Mouse (Mus musculus) liver, adult 2 months (tissue): ENCODE measurements around the gene Dnah5. TPM values are rescaled to one million over a fixed set of nuclear protein-coding genes. Genes with fewer than 3 reads are reported as not detected.
A peak's percentile ranks its signal among the peaks of the same experiment; 100 is the strongest.
"Not testable (repeated sequence)": the region's sequence is repeated elsewhere in the genome, so short reads cannot be mapped to it uniquely, and the experiment has no call there.

Source experiments
- DNase-seq: peaks from one replicate; pipeline ENCODE4 v3.0.0-alpha.2; 2011; ENCODE audit warnings: low read depth, low spot score; ENCODE audit errors: extremely low read depth
- H3K27ac ChIP-seq: fragments of 200-500 bp; replicated peaks from 2 replicates; pipeline ENCODE4 v1.5.1; 2012; ENCODE audit warnings: low read depth, mild to moderate bottlenecking, control low read depth, inconsistent platforms, low read length; ENCODE audit not compliant: insufficient read depth
- H3K27me3 ChIP-seq: fragments of 200-500 bp; 2 replicates; pipeline ENCODE4 v1.6.1; 2012; ENCODE audit warnings: mild to moderate bottlenecking, moderate library complexity, low read length, inconsistent platforms; ENCODE audit not compliant: control insufficient read depth, insufficient read depth
- H3K36me3 ChIP-seq: fragments of 200-500 bp; 2 replicates; pipeline ENCODE4 v1.6.1; 2012; ENCODE audit warnings: low read length, inconsistent platforms; ENCODE audit not compliant: control insufficient read depth, insufficient read depth
- H3K4me1 ChIP-seq: fragments of 200-500 bp; 2 replicates; pipeline ENCODE4 v1.6.1; 2011; ENCODE audit warnings: low read length; ENCODE audit not compliant: control insufficient read depth, insufficient read depth
- H3K4me3 ChIP-seq: fragments of 200-500 bp; 2 replicates; pipeline ENCODE4 v1.5.1; 2011; ENCODE audit warnings: low read depth, mild to moderate bottlenecking, control low read depth, low read length, moderate library complexity; ENCODE audit not compliant: insufficient read depth
- H3K79me2 ChIP-seq: fragments of 200-500 bp; 2 replicates; pipeline ENCODE4 v1.6.1; 2012; ENCODE audit warnings: inconsistent platforms, mild to moderate bottlenecking, low read length, moderate library complexity; ENCODE audit not compliant: control insufficient read depth, insufficient read depth
- H3K9ac ChIP-seq: fragments of 200-500 bp; 2 replicates; pipeline ENCODE4 v1.6.1; 2012; ENCODE audit warnings: low read depth, mild to moderate bottlenecking, control low read depth, inconsistent platforms, low read length
- CTCF ChIP-seq: fragments of 200-500 bp; IDR thresholded peaks from 2 replicates; pipeline ENCODE4 v1.5.1; 2011; ENCODE audit warnings: low read depth, low read length, control low read depth
- POLR2A ChIP-seq: fragments of 200-500 bp; IDR thresholded peaks from 2 replicates; pipeline ENCODE4 v1.6.1; 2011; ENCODE audit warnings: low read length, control low read depth; ENCODE audit not compliant: insufficient read depth; ENCODE audit errors: extremely low read depth
- WGBS: fragments of 180-500 bp; shearing (Covaris S2); methylation state at CpG from one replicate; pipeline ENCODE4 v1.1.7; 2018; 5-methylcytosine and 5-hydroxymethylcytosine counted together
- polyA plus RNA-seq: library from polyadenylated mRNA; depleted of rRNA; stranded (reverse); fragments of >200 nt; gene quantifications from 2 replicates; pipeline ENCODE4 v1.2.3, GENCODE M21; 2012
- total RNA-seq: library from RNA; depleted of rRNA; stranded (reverse); fragments of >200 nt; gene quantifications from 2 replicates; pipeline ENCODE4 v1.2.3, GENCODE M21; 2014

Gene Dnah5
- total and polyA plus RNA-seq, 2 experiments: 0.02 to 0.09 TPM

- TF ChIP-seq POLR2A (no peak), CTCF (no peak)
- no peaks in the 10 kb centered on the region for H3K36me3 ChIP-seq
- 40% methylated on average over 4 of the region's 4 CpGs for WGBS
These were observed 137.6 kb downstream of the Dnah5 start for GRCm38 (mm10) chr15:28341151-28341550.

GRCm38 (mm10) chr15:28367561-28367960, 164.0 kb downstream of the Dnah5 start:
- no peaks in the 10 kb centered on the region for H3K27me3 ChIP-seq
- H3K4me1 ChIP-seq: peaks cover 5% of the 10 kb centered on the region
- 81% methylated on average over 11 of the region's 11 CpGs for WGBS
- TF ChIP-seq CTCF (no peak), POLR2A (no peak)
- no peak for DNase-seq
- H3K79me2 ChIP-seq: no peaks in the 10 kb centered on the region
- no peak overlapping the region for H3K9ac ChIP-seq
- H3K27ac ChIP-seq: no peak overlapping the region
- no peaks in the 10 kb centered on the region for H3K36me3 ChIP-seq
- no peak overlapping the region for H3K4me3 ChIP-seq

More at GRCm38 (mm10) chr15:28341151-28341550, 137.6 kb downstream of the Dnah5 start:
- no peak for DNase-seq
- Histone ChIP-seq H3K4me1 (no peaks in the 10 kb centered on the region), H3K9ac (no peak overlapping the region), H3K79me2 (no peaks in the 10 kb centered on the region), H3K4me3 (no peak overlapping the region), H3K27ac (no peak overlapping the region), H3K27me3 (no peaks in the 10 kb centered on the region)

GRCm38 (mm10) chr15:28370431-28370830, 166.9 kb downstream of the Dnah5 start:
- TF ChIP-seq POLR2A: no peak
- 0 out of 2 replicates have a peak, but pooled peaks have one; percentile 18 for TF ChIP-seq CTCF
- DNase-seq: peak; percentile 63
- WGBS: 66% methylated on average over 6 of the region's 6 CpGs

GRCm38 (mm10) chr15:28371506-28371905, 168.0 kb downstream of the Dnah5 start:
- DNase-seq: peak; percentile 91
- WGBS: 23% methylated on average over 2 of the region's 2 CpGs

More at GRCm38 (mm10) chr15:28370431-28370830, 166.9 kb downstream of the Dnah5 start:
- no peaks in the 10 kb centered on the region for H3K36me3 ChIP-seq
- H3K9ac ChIP-seq: no peak overlapping the region
- H3K4me1 ChIP-seq: peaks cover 8% of the 10 kb centered on the region
- H3K79me2 ChIP-seq: no peaks in the 10 kb centered on the region
- no peak overlapping the region for H3K27ac ChIP-seq
- no peak overlapping the region for H3K4me3 ChIP-seq
- no peaks in the 10 kb centered on the region for H3K27me3 ChIP-seq

GRCm38 (mm10) chr15:28374394-28374793, 170.8 kb downstream of the Dnah5 start:
- WGBS: 11% methylated on average over 1 of the region's 1 CpGs
- peak overlapping the region; percentile 52 for H3K27ac ChIP-seq
- TF ChIP-seq CTCF: no peak
- no peak for TF ChIP-seq POLR2A
- peak; percentile 91 for DNase-seq
- H3K36me3 ChIP-seq: no peaks in the 10 kb centered on the region
- no peak overlapping the region for H3K9ac ChIP-seq
- peaks cover 8% of the 10 kb centered on the region for H3K4me1 ChIP-seq
- H3K4me3 ChIP-seq: no peak overlapping the region
- no peaks in the 10 kb centered on the region for H3K27me3 ChIP-seq
- no peaks in the 10 kb centered on the region for H3K79me2 ChIP-seq

More at GRCm38 (mm10) chr15:28371506-28371905, 168.0 kb downstream of the Dnah5 start:
- no peaks in the 10 kb centered on the region for H3K79me2 ChIP-seq
- H3K9ac ChIP-seq: no peak overlapping the region
- no peaks in the 10 kb centered on the region for H3K36me3 ChIP-seq
- H3K4me3 ChIP-seq: no peak overlapping the region
- no peak for TF ChIP-seq CTCF
- no peak for TF ChIP-seq POLR2A
- H3K27ac ChIP-seq: peak overlapping the region; percentile 61; the same call in 1 of the 2 replicates
- peaks cover 8% of the 10 kb centered on the region for H3K4me1 ChIP-seq
- no peaks in the 10 kb centered on the region for H3K27me3 ChIP-seq

GRCm38 (mm10) chr15:28380909-28381308, 177.4 kb downstream of the Dnah5 start:
- no peaks in the 10 kb centered on the region for H3K4me1 ChIP-seq
- WGBS: 49% methylated on average over 3 of the region's 3 CpGs
- no peak for DNase-seq
- no peaks in the 10 kb centered on the region for H3K36me3 ChIP-seq
- no peak overlapping the region for H3K9ac ChIP-seq
- no peaks in the 10 kb centered on the region for H3K27me3 ChIP-seq
- TF ChIP-seq CTCF: no peak
- no peak for TF ChIP-seq POLR2A
- H3K4me3 ChIP-seq: no peak overlapping the region
- no peaks in the 10 kb centered on the region for H3K79me2 ChIP-seq
- H3K27ac ChIP-seq: no peak overlapping the region

GRCm38 (mm10) chr15:28393723-28394122, 190.2 kb downstream of the Dnah5 start:
- not testable (repeated sequence) for H3K79me2 ChIP-seq, H3K4me1 ChIP-seq, H3K27ac ChIP-seq, H3K9ac ChIP-seq, DNase-seq, H3K4me3 ChIP-seq, H3K27me3 ChIP-seq, H3K36me3 ChIP-seq
